Mouse (Mus musculus) E14TG2a.4 (cell line): ENCODE measurements around the gene BC067074.

ENCODE experiments used
- CTCF ChIP-seq: conservative IDR thresholded peaks from 2 replicates; pipeline ENCODE4 v1.5.1; 2014; ENCODE audit warnings: low read length
- POU5F1 ChIP-seq: IDR thresholded peaks from 2 replicates; pipeline ENCODE4 v1.6.1; 2014; ENCODE audit warnings: low read length, borderline replicate concordance

DNA sequence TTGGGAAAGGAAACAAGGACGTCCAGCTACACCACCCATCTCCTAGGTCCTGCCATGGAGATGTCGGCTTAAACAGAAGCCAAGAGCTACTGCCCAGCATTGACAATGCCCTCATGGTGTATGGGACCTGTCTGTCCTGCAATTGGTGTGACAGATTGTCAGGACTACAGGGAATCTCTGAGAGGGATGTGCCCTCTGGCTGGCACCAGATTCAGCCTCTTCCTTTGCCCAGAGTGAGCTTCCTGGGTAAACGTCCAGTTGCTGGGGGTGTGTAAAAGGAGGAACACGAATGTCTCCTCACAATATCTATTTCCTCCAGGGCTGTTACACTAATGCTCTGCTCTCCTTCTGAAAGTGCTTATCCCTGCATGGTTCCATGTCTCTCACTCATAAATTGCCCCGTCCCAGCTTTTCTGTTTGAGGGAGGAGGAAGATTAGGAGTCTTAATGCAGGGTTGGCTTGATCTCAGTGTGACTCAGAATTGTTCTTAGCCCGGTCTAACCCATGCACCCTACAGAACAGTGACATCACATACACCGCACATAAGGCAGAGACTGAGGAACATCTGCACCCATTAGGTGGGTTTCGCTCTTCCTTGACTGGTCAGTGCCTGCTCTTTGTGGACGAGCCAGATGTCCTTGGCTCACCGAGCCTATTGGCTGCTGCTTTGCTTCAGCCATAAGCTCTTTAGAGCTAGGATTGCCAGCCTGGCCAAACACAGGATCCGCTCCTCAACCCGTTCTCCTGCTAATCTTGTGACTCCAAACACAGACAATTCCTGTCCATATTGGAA lies 80.5 kb downstream of the BC067074 start:
- TF ChIP-seq CTCF (no peak), POU5F1 (no peak)
